Mouse (Mus musculus): ENCODE data around the gene Aqp6. TPM values are rescaled to one million over a fixed set of nuclear protein-coding genes. Genes with fewer than 3 reads are reported as not detected.

Gene Aqp6
- not detected in 2 replicates for total RNA-seq (2014; fragmentation: Nextera tagmentation)
- 0.12 TPM in 1 of 2 replicates, not detected in the other for total RNA-seq (2017)
- polyA plus RNA-seq (2012), result not detected in 2 replicates

DNA sequence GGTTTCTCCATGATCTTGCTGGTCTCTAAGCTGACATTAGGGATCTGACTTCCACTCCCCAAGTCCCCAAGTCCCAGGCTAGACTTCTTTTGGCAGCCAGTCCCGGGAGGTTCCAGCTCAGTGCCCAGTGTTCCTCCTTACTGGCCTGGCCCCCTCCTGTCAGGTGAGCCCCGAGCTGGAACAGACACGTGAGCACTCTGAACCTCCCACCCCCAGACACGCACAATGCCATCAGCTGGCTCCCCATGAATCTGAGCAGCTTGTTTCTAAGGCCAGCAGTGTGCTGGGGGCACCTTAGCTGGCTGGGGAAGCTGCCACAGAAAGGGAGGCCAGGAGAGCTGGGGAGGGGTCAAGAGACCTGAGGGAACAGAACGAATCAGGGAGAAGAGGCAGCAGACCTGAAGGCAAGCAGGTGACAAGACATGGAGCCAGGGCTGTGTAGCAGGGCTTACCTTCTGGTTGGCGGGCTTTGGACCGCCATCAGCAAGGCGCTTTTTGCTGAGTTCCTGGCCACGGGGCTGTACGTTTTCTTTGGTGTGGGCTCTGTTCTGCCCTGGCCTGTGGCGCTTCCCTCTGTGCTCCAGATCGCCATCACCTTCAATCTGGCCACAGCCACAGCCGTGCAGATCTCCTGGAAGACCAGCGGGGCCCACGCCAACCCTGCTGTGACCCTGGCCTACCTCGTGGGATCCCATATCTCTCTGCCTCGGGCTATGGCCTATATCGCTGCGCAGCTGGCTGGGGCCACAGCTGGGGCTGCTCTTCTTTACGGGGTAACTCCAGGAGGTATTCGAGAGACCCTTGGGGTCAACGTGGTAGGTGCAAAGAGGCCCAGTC, at the start of gene Aqp6:
Gene Aqp6, plus strand, starts transcription at position 415 of the 837 bp plus-strand sequence.
- Histone ChIP-seq H3K9me3 (replicated peaks) (no peaks in the 10 kb centered on the region), H3K4me3 (ENCODE audit: low read depth, low read length) (no peak within 1 kb of the TSS), H3K36me3 (replicated peaks) (no peaks in the 10 kb centered on the region), H3K4me1 (ENCODE audit: insufficient read depth, low read depth, low read length) (peaks cover 24% of the 10 kb centered on the region), H3K27me3 (ENCODE audit: insufficient read depth, low read length) (peaks cover 77% of the 10 kb centered on the region)
- no peak for TF ChIP-seq GATA1 (IDR thresholded peaks at IDR 0.05; ENCODE audit: borderline replicate concordance, low read length)
- TF ChIP-seq POLR2AphosphoS5 (IDR thresholded peaks at IDR 0.05; ENCODE audit: insufficient replicate concordance, low read depth, low read length), result no peak
- TF ChIP-seq CTCF (IDR thresholded peaks at IDR 0.05; ENCODE audit: low read depth, low read length), result no peak
- no peak for TF ChIP-seq GATA2 (IDR thresholded peaks at IDR 0.05; ENCODE audit: borderline replicate concordance, low read depth, low read length)
- TF ChIP-seq TAL1 (conservative IDR thresholded peaks at IDR 0.05; ENCODE audit: low read depth, low read length), result no peak
- no peak for DNase-seq (ENCODE audit: low spot score)
- no peak for ATAC-seq (ENCODE audit: extremely low read depth, insufficient number of reproducible peaks, low FRiP score, poor library complexity, severe bottlenecking)

DNA sequence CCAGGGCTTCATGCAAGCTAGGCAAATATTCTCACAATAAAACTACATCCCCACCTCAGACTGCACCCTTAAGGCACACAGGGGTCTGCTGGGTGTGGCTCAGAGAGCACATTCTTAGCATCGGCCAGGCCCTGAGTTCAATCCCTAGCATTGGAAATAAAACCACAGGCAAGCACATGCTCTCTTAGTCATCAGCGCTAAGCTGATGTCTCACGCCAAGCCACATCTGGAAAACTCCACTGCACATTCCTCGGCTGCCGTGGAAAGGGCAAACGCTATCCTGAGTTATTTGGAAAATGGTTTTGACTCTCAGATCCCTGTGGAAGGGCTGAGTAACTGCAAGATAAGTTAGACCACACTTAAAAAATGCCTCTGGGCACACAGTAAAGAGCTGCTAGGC, 47.4 kb upstream of the Aqp6 start:
- no peak for ATAC-seq (ENCODE audit: extremely low read depth, insufficient number of reproducible peaks, low FRiP score, poor library complexity, severe bottlenecking)
- TF ChIP-seq GATA1 (IDR thresholded peaks at IDR 0.05; ENCODE audit: borderline replicate concordance, low read length) (no peak), GATA2 (IDR thresholded peaks at IDR 0.05; ENCODE audit: borderline replicate concordance, low read depth, low read length) (no peak), POLR2AphosphoS5 (IDR thresholded peaks at IDR 0.05; ENCODE audit: insufficient replicate concordance, low read depth, low read length) (no peak), CTCF (IDR thresholded peaks at IDR 0.05; ENCODE audit: low read depth, low read length) (no peak), TAL1 (conservative IDR thresholded peaks at IDR 0.05; ENCODE audit: low read depth, low read length) (no peak)
- Histone ChIP-seq H3K36me3 (replicated peaks) (no peaks in the 10 kb centered on the region), H3K4me1 (ENCODE audit: insufficient read depth, low read depth, low read length) (no peaks in the 10 kb centered on the region), H3K27me3 (ENCODE audit: insufficient read depth, low read length) (peaks cover 3% of the 10 kb centered on the region), H3K4me3 (ENCODE audit: low read depth, low read length) (no peak overlapping the region), H3K9me3 (replicated peaks) (no peaks in the 10 kb centered on the region)
- DNase-seq (ENCODE audit: low spot score), result no peak

DNA sequence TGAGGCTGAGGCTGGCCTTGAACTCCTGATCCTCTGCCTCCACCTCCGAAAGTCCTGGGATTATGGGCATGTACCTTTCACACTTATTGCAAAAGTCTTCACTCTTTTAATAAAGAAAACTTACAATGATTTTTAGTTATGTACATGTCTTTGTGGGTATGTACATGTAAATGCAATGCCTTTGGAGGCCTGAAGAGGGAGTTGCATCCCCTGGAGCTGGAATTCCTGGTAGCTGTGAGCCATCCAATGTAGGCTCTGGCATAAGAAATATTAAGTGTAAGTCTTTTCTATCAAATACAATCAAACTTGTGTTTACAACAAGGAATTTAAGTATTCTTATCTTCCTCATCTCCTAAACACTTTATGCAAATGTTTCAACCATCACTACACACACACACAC, 42.3 kb upstream of the Aqp6 start:
- H3K4me3 ChIP-seq (ENCODE audit: low read depth, low read length), result no peak overlapping the region
- H3K36me3 ChIP-seq (replicated peaks), result no peaks in the 10 kb centered on the region
- DNase-seq (ENCODE audit: low spot score), result no peak
- no peaks in the 10 kb centered on the region for H3K9me3 ChIP-seq (replicated peaks)
- no peaks in the 10 kb centered on the region for H3K4me1 ChIP-seq (ENCODE audit: insufficient read depth, low read depth, low read length)
- TF ChIP-seq TAL1 (conservative IDR thresholded peaks at IDR 0.05; ENCODE audit: low read depth, low read length) (no peak), POLR2AphosphoS5 (IDR thresholded peaks at IDR 0.05; ENCODE audit: insufficient replicate concordance, low read depth, low read length) (no peak), CTCF (IDR thresholded peaks at IDR 0.05; ENCODE audit: low read depth, low read length) (no peak), GATA2 (IDR thresholded peaks at IDR 0.05; ENCODE audit: borderline replicate concordance, low read depth, low read length) (no peak), GATA1 (IDR thresholded peaks at IDR 0.05; ENCODE audit: borderline replicate concordance, low read length) (no peak)
- no peak for ATAC-seq (ENCODE audit: extremely low read depth, insufficient number of reproducible peaks, low FRiP score, poor library complexity, severe bottlenecking)
- H3K27me3 ChIP-seq (ENCODE audit: insufficient read depth, low read length), result peaks cover 3% of the 10 kb centered on the region; the same call in 1 of the 2 replicates

DNA sequence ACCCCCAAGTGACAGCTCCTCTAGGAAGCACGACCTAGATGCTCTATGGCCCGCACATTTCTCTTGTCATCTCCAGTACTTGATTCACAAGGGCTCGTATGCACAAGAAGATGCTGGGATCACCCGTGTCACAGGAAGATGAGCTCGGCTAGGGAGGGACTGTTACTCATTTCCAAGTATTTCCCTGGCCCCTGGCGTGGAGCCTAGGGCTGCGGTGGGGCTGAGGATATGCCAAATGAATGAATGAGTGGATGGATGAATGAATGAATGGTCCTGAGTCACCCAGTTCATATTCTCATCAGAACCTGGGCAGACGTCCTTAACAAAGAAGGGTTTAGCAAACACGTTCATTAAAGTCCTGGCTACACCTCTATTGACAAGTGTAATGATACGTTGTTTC, 41.0 kb upstream of the Aqp6 start:
- H3K9me3 ChIP-seq (replicated peaks), result no peaks in the 10 kb centered on the region
- peaks cover 3% of the 10 kb centered on the region; the same call in 1 of the 2 replicates for H3K27me3 ChIP-seq (ENCODE audit: insufficient read depth, low read length)
- no peak overlapping the region for H3K4me3 ChIP-seq (ENCODE audit: low read depth, low read length)
- DNase-seq (ENCODE audit: low spot score) (no peak), ATAC-seq (ENCODE audit: extremely low read depth, insufficient number of reproducible peaks, low FRiP score, poor library complexity, severe bottlenecking) (no peak)
- TF ChIP-seq GATA1 (IDR thresholded peaks at IDR 0.05; ENCODE audit: borderline replicate concordance, low read length), result no peak
- TF ChIP-seq GATA2 (IDR thresholded peaks at IDR 0.05; ENCODE audit: borderline replicate concordance, low read depth, low read length), result no peak
- no peaks in the 10 kb centered on the region for H3K4me1 ChIP-seq (ENCODE audit: insufficient read depth, low read depth, low read length)
- no peaks in the 10 kb centered on the region for H3K36me3 ChIP-seq (replicated peaks)

DNA sequence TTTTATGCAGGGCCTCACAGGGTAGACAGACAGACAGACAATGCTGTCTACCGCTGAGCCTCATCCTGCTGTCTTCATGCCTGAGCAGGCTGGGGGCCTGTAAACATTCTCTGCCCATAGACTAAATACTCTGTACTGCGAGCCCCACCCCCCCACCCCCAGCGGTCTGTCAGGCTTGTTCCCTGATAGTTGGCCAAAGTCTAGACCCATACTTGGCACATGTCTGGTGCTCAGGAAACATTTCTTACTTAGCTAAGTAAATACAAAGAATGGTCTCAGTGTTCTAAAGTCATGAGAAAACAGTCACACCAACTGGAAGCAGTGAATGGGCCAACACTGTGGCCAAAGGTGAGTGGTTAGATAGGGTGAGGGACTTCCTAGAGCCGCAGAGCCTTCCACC, 33.8 kb upstream of the Aqp6 start:
- Histone ChIP-seq H3K27me3 (ENCODE audit: insufficient read depth, low read length) (peaks cover 11% of the 10 kb centered on the region; the same call in 1 of the 2 replicates), H3K9me3 (replicated peaks) (no peaks in the 10 kb centered on the region), H3K4me1 (ENCODE audit: insufficient read depth, low read depth, low read length) (no peaks in the 10 kb centered on the region), H3K36me3 (replicated peaks) (no peaks in the 10 kb centered on the region), H3K4me3 (ENCODE audit: low read depth, low read length) (no peak overlapping the region)
- ATAC-seq (ENCODE audit: extremely low read depth, insufficient number of reproducible peaks, low FRiP score, poor library complexity, severe bottlenecking) (no peak), DNase-seq (ENCODE audit: low spot score) (no peak)
- TF ChIP-seq GATA1 (IDR thresholded peaks at IDR 0.05; ENCODE audit: borderline replicate concordance, low read length) (no peak), GATA2 (IDR thresholded peaks at IDR 0.05; ENCODE audit: borderline replicate concordance, low read depth, low read length) (no peak), CTCF (IDR thresholded peaks at IDR 0.05; ENCODE audit: low read depth, low read length) (no peak), POLR2AphosphoS5 (IDR thresholded peaks at IDR 0.05; ENCODE audit: insufficient replicate concordance, low read depth, low read length) (no peak), TAL1 (conservative IDR thresholded peaks at IDR 0.05; ENCODE audit: low read depth, low read length) (no peak)

DNA sequence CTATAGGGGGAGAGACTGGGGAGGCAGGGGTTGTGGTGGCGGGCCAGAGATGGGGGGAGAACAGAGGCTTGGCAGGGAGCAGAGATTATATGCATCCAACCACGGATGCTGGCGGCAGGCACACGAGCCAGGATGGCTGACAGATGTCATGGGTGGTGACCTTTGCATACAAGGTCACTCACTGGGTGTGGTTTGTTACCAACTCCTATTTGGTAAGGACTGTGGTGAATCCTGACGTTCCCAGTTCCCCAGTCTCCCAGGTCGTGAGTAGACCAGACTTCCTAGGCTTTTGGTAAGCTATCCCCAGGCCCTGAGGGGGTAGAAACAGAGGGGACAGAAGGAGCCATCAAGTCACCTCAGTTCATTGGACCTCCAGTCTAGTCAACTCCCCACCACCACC, 32.5 kb upstream of the Aqp6 start:
- no peak for TF ChIP-seq GATA2 (IDR thresholded peaks at IDR 0.05; ENCODE audit: borderline replicate concordance, low read depth, low read length)
- TF ChIP-seq POLR2AphosphoS5 (IDR thresholded peaks at IDR 0.05; ENCODE audit: insufficient replicate concordance, low read depth, low read length), result no peak
- TF ChIP-seq CTCF (IDR thresholded peaks at IDR 0.05; ENCODE audit: low read depth, low read length), result no peak
- no peak for TF ChIP-seq GATA1 (IDR thresholded peaks at IDR 0.05; ENCODE audit: borderline replicate concordance, low read length)
- TF ChIP-seq TAL1 (conservative IDR thresholded peaks at IDR 0.05; ENCODE audit: low read depth, low read length), result no peak
- ATAC-seq (ENCODE audit: extremely low read depth, insufficient number of reproducible peaks, low FRiP score, poor library complexity, severe bottlenecking) (no peak), DNase-seq (ENCODE audit: low spot score) (no peak)
- no peaks in the 10 kb centered on the region for H3K9me3 ChIP-seq (replicated peaks)
- H3K27me3 ChIP-seq (ENCODE audit: insufficient read depth, low read length), result peaks cover 8% of the 10 kb centered on the region; the same call in 1 of the 2 replicates
- H3K4me3 ChIP-seq (ENCODE audit: low read depth, low read length), result no peak overlapping the region
- no peaks in the 10 kb centered on the region for H3K4me1 ChIP-seq (ENCODE audit: insufficient read depth, low read depth, low read length)
- H3K36me3 ChIP-seq (replicated peaks), result no peaks in the 10 kb centered on the region

Data from G1E (cell line).